Comparison of ENCODE assay signal across 10 mouse cellular contexts in genomic region chr14:103421305-103421822, GRCm38 (mm10).
DNase-seq lines count a peak whose midpoint lies in the region; ATAC-seq and TF ChIP-seq lines count a peak whose summit lies in the region.
"Had no signal": no experiment of that assay in that cellular context is flagged by ENCODE, and none has a peak within 500 bp of the region (broad histone marks: within the 10 kb centered on the region; RNA-seq: fewer than 3 reads in every experiment).

No protein-coding gene starts in this region.

- H3K27me3 ChIP-seq in midbrain, embryonic 14.5 days (ENCODE audit: control insufficient read depth, insufficient read depth, low read length): no peaks in the 10 kb centered on the region
- no peaks in the 10 kb centered on the region for H3K27me3 ChIP-seq in midbrain, postnatal 0 days (ENCODE audit: insufficient read depth, low read length)
- no peaks in the 10 kb centered on the region for H3K27me3 ChIP-seq in lung, embryonic 15.5 days

- no peaks in the 10 kb centered on the region for H3K36me3 ChIP-seq in midbrain, embryonic 14.5 days (ENCODE audit: control insufficient read depth, insufficient read depth, low read length)
- no peaks in the 10 kb centered on the region for H3K36me3 ChIP-seq in midbrain, postnatal 0 days (ENCODE audit: insufficient read depth, low read length)
- H3K36me3 ChIP-seq in lung, embryonic 15.5 days: no peaks in the 10 kb centered on the region

- TF ChIP-seq CTCF in midbrain, postnatal 0 days (IDR thresholded peaks at IDR 0.05): no peak

- H3K9ac ChIP-seq in midbrain, embryonic 14.5 days (replicated peaks; ENCODE audit: low read length): no peak overlapping the region
- H3K9ac ChIP-seq in midbrain, postnatal 0 days (replicated peaks; ENCODE audit: low read length, poor library complexity, severe bottlenecking): no peak overlapping the region
- H3K9ac ChIP-seq in lung, embryonic 15.5 days: no peak overlapping the region

- no peak overlapping the region for H3K4me3 ChIP-seq in midbrain, embryonic 14.5 days (replicated peaks; ENCODE audit: low read depth, low read length)
- H3K4me3 ChIP-seq in midbrain, postnatal 0 days (ENCODE audit: low read depth, low read length): no peak overlapping the region
- peak overlapping the region; percentile 19 for H3K4me3 ChIP-seq in lung, embryonic 15.5 days

- 0 out of 2 replicates have a peak, but pooled peaks cover 2% of the 10 kb centered on the region for H3K4me1 ChIP-seq in midbrain, embryonic 14.5 days (ENCODE audit: control insufficient read depth, insufficient read depth, low read length)
- no peaks in the 10 kb centered on the region for H3K4me1 ChIP-seq in midbrain, postnatal 0 days (ENCODE audit: insufficient read depth, low read length)
- 0 out of 2 replicates have a peak, but pooled peaks cover 4% of the 10 kb centered on the region for H3K4me1 ChIP-seq in lung, embryonic 15.5 days

- no peak overlapping the region for H3K27ac ChIP-seq in midbrain, embryonic 14.5 days (replicated peaks; ENCODE audit: low read depth, low read length)
- H3K27ac ChIP-seq in midbrain, postnatal 0 days (ENCODE audit: low read depth, low read length): no peak overlapping the region
- peak overlapping the region; percentile 41; the same call in 1 of the 2 replicates for H3K27ac ChIP-seq in lung, embryonic 15.5 days

- H3K4me2 ChIP-seq in midbrain, embryonic 14.5 days (ENCODE audit: low read length): no peak overlapping the region
- H3K4me2 ChIP-seq in midbrain, postnatal 0 days (ENCODE audit: low read depth, low read length, poor library complexity, severe bottlenecking): no peak overlapping the region
- peak overlapping the region; percentile 28 for H3K4me2 ChIP-seq in lung, embryonic 15.5 days

- DNase-seq in frontal cortex, postnatal 36 days (ENCODE audit: low spot score in 2 of 2): no peak
- peak; percentile 30 for DNase-seq in midbrain, embryonic 14.5 days
- DNase-seq in midbrain, postnatal 0 days (ENCODE audit: low spot score): no peak
- no peak for DNase-seq in B cell, adult 2 months
- DNase-seq in spleen, postnatal 14 days (ENCODE audit: low spot score in 2 of 2): no peak
- no peak for DNase-seq in kidney, adult 9 months
- DNase-seq: adrenal gland, adult 8-10 months; cerebellum, postnatal 36 days had no signal

- H3K9me3 ChIP-seq in midbrain, embryonic 14.5 days (ENCODE audit: control insufficient read depth, low read length): no peaks in the 10 kb centered on the region
- no peaks in the 10 kb centered on the region for H3K9me3 ChIP-seq in midbrain, postnatal 0 days (ENCODE audit: low read length)
- no peaks in the 10 kb centered on the region for H3K9me3 ChIP-seq in lung, embryonic 15.5 days

- peak; percentile 69 for ATAC-seq in frontal cortex, adult (ENCODE audit: low TSS enrichment)
- no peak for ATAC-seq in midbrain, embryonic 14.5 days (ENCODE audit: low FRiP score, low TSS enrichment)
- no peak for ATAC-seq in midbrain, postnatal 0 days (ENCODE audit: low FRiP score)
- peak; percentile 83 for ATAC-seq in lung, embryonic 15.5 days (ENCODE audit: borderline replicate concordance, extremely low read depth, low FRiP score, low TSS enrichment)

- WGBS in midbrain, embryonic 14.5 days: 72% methylated on average over 10 of the region's 10 CpGs
- 61% methylated on average over 10 of the region's 10 CpGs for WGBS in midbrain, postnatal 0 days
- WGBS in lung, embryonic 15.5 days: 42% methylated on average over 10 of the region's 10 CpGs

Comparison
In these comparisons a context has a peak if more than half of its experiments do, and no peak if none do; other contexts are left out.
1. ATAC-seq: peak in frontal cortex, adult (single experiment) and lung, embryonic 15.5 days (single experiment); none in midbrain, embryonic 14.5 days (single experiment) and midbrain, postnatal 0 days (single experiment).